Mouse (Mus musculus): ENCODE data around the gene Ptpn12.
"Not testable (repeated sequence)": the region's sequence is repeated elsewhere in the genome, so short reads cannot be mapped to it uniquely, and the experiment has no call there.

Ptpn12 gene

DNA sequence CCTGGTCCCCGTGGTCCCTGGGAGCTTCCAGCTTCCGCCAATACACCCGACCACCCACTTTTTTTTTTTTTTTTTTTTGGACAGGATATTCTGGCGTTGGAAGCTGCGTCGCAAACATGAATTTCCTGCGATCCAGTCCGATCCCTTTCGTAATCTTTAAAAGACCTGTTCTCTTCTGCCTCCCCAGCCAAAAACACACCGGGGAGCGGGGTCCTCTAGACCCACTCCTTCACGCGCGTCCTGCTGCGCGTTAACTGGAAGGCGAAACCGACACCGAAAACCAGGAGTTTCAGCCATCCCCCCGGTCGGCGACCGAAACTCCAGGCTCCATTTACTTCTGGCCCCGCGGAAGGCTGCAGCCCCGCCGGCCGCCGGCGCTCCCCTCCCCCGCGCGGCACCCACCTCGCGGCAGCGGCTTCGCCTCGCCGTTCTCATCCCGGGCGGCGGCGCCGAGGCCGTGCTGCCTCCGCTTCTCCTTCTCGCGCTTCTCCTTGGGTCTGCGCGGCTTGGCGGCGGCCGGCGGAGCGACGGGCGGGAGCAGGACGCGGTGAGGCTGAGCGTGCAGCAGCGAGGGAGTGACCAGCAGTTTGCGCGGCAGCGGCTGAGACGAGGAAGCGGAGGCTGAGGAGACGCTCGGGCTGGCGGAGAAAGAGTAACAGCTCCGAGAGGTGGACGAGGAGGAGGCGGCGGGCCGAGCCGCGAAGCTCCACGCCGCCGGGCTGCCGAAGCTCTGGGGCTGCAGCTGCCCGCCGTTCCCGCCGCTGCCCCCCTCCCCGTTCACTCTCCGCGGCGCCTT is 104.7 kb downstream of the Ptpn12 start:
- DNase-seq, result peak; percentile 59

GRCm38 (mm10) chr5:20950516-20950854 is 105.2 kb downstream of the Ptpn12 start:
- DNase-seq, result no peak

GRCm38 (mm10) chr5:20950093-20950492 is 105.6 kb downstream of the Ptpn12 start:
- no peak for DNase-seq

GRCm38 (mm10) chr5:20946906-20947305 is 108.8 kb downstream of the Ptpn12 start:
- DNase-seq, result no peak

- peak; percentile 28 for DNase-seq
These were observed 110.6 kb downstream of the Ptpn12 start for GRCm38 (mm10) chr5:20944961-20945748.

DNA sequence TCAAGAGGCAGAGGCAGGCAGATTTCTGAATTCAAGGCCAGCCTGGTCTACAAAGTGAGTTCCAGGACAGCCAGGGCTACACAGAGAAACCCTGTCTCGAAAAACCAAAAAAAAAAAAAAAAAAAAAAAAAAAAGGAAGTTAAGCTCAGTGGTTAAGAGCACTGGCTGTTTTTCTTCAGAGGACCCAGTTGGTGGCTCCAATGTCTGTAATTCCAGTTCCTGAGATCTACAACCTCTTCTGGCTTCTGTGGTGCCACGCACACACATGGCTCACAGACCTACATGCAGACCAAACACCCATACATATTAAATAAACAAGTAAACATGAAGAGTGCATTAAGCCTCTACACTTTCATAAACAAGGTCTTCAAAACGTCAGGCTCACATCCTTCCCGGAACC is 111.9 kb downstream of the Ptpn12 start:
- not testable (repeated sequence) for DNase-seq

DNA sequence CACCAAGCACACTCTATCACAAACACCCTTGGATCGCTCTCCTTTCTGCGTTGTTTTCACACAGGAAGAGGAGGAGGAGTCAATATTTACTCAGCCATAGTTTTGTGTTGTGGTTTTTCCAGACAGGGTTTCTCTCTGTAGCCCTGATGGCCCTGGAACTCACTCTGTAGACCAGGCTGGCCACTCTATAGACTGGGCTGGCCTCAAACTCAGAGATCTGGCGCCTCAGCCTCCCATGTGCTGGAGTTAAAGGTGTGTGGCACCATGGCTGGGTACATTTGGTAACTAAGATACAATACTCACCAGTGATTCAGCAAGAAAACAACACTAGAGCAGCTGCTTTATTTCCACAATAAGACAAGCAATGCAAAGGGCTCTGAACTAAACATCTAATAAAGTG is 113.2 kb downstream of the Ptpn12 start:
- no peak for DNase-seq

GRCm38 (mm10) chr5:20941205-20941604 is 114.5 kb downstream of the Ptpn12 start:
- DNase-seq, result peak; percentile 34

DNA sequence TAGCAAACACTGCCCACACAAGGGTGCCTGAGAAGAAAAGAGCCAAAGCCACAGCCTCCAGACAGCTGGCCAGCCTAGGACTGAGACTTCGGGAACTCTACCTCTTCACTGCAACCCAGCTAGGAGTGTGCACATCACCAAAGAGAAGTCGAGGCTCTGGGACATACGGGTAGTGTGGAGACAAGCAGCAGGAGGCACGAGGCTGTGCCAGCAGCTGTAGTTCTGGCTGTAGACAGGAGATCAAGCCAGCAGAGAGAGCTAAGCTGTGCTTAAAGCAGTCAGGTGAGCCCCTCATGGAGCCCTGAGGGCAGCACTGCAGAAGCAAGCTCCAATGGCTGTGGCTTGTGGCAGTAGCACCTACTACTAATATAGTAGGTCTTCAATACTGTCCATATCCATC is 115.0 kb downstream of the Ptpn12 start:
- no peak for DNase-seq

DNA sequence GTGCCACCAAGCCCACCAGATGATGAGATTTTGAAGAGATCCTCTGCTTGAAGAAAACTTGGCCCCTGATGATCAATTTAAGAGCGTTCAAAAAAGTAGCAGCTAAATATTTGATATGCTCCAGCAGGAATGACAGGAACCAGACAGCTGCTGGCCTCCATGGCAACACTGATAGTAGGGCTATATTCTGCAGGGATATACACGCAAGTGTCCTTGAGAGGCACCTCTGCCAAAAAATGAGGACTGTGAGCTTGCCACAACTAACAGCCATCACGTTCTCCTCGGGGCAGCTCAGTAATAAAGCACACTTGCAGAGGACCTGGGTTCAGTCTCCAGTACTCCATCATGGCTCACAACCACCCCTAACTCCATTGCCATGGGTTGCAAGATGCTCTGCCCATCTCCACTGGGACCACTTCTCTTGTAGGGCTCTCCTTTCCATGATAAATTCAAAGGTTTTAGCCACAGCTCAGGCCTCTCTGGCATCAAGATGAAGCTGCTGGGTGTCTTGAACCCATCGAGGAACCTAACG is 115.6 kb downstream of the Ptpn12 start:
- DNase-seq, result no peak

DNA sequence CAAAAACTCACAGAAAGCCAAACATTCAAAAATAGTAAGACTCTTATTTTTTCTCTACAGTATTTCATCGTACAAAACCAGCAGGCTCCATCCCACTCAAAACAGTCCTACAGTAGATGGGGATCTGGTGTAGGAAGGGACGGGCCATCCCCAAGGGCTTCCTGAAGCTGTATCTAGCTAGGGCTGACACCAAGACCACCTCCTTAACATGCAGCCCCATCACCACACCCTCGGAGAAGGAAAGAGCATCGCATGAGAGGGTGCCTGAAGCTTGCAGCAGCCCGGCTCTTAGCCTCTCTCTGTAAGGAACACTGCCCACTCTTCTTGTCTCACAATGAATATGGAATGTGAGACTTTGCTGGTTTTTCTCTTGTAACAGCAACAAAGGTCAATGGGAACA is 117.2 kb downstream of the Ptpn12 start:
- DNase-seq, result no peak

Data from lung, postnatal 14 days (tissue).